Comparison of ENCODE assay signal across 7 mouse cellular contexts in the genomic region with DNA sequence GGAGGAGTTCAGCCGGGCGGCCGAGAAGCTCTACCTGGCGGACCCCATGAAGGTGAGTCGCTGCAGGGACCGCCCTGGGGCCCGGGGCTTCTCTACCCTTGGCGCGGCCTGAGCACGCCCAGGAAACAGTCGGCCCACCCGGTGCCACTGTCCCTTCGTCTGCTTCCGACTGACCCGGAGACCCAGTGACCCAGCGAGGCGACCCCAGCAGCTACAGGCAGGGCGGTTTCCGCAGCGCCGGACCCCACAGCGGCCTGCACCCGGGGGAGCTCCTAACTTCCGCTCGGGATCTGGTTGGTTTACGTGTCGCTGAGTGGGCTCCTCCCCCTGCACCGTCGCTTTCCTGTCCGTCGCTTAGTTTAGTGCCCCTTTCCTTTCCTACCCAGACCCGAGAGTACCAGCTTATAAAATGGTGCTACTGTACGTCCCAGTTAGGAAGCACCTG. TPM values are rescaled to one million over a fixed set of nuclear protein-coding genes. Genes with fewer than 3 reads are reported as not detected.
DNase-seq lines count a peak whose midpoint lies in the region; ATAC-seq lines count a peak whose summit lies in the region.

No protein-coding gene starts in this region.

- peak overlapping the region; percentile 95 for H3K4me3 ChIP-seq in intestine, embryonic 15.5 days (replicated peaks)
- H3K4me3 ChIP-seq in midbrain, embryonic 11.5 days (ENCODE audit: low read depth, low read length): peak overlapping the region; percentile 70

- peak overlapping the region; percentile 90 for H3K9ac ChIP-seq in intestine, embryonic 15.5 days
- H3K9ac ChIP-seq in midbrain, embryonic 11.5 days (ENCODE audit: low read length): peak overlapping the region; percentile 66

- peaks cover 10% of the 10 kb centered on the region; the same call in 1 of the 2 replicates for H3K36me3 ChIP-seq in intestine, embryonic 15.5 days
- H3K36me3 ChIP-seq in midbrain, embryonic 11.5 days (ENCODE audit: control insufficient read depth, insufficient read depth, low read length): no peaks in the 10 kb centered on the region

- H3K9me3 ChIP-seq in intestine, embryonic 15.5 days: no peaks in the 10 kb centered on the region
- H3K9me3 ChIP-seq in midbrain, embryonic 11.5 days (ENCODE audit: control insufficient read depth, low read length): no peaks in the 10 kb centered on the region

- H3K4me1 ChIP-seq in intestine, embryonic 15.5 days (replicated peaks): peaks cover 9% of the 10 kb centered on the region; the same call in 1 of the 2 replicates
- H3K4me1 ChIP-seq in midbrain, embryonic 11.5 days (ENCODE audit: control insufficient read depth, insufficient read depth, low read length): peaks cover 10% of the 10 kb centered on the region

- under 1% methylated on average over 33 of the region's 33 CpGs for WGBS in intestine, embryonic 15.5 days
- WGBS in midbrain, embryonic 11.5 days: under 1% methylated on average over 31 of the region's 33 CpGs

- ATAC-seq in intestine, embryonic 15.5 days: peak; percentile 97
- ATAC-seq in midbrain, embryonic 11.5 days (ENCODE audit: low FRiP score): peak; percentile 93

- intact Hi-C loops in gastrocnemius, postnatal 14 days (cut with DNase I; ENCODE audit: low total_unique reads): loop anchor here (10.0 kb wide), 1 partner anchor 410 kb away; no protein-coding TSS in a partner anchor
- intact Hi-C loops in left cerebral cortex, postnatal 4 days (cut with DNase I): loop anchor here (10.0 kb wide), 1 partner anchor 410 kb away; no protein-coding TSS in a partner anchor

- peak overlapping the region; percentile 50 for H3K4me2 ChIP-seq in intestine, embryonic 15.5 days (replicated peaks)
- H3K4me2 ChIP-seq in midbrain, embryonic 11.5 days: peak overlapping the region; percentile 62

- H3K27me3 ChIP-seq in intestine, embryonic 15.5 days (replicated peaks): no peaks in the 10 kb centered on the region
- no peaks in the 10 kb centered on the region for H3K27me3 ChIP-seq in midbrain, embryonic 11.5 days (ENCODE audit: control insufficient read depth, insufficient read depth, low read length)

- DNase-seq in adrenal gland, adult 8-10 months: peak; percentile 83
- DNase-seq in embryo, embryonic 10.5 days (ENCODE audit: low spot score): peak; percentile 92
- DNase-seq in gastrocnemius, postnatal 14 days: peak; percentile 87
- DNase-seq in left cerebral cortex, postnatal 4 days: peak; percentile 89
- DNase-seq in midbrain, embryonic 11.5 days (ENCODE audit: low spot score, missing footprints): peak; percentile 95
- peak; percentile 81 for DNase-seq in right cerebral cortex, postnatal 4 days

- H3K27ac ChIP-seq in intestine, embryonic 15.5 days: peak overlapping the region; percentile 86
- H3K27ac ChIP-seq in midbrain, embryonic 11.5 days (ENCODE audit: low read depth, low read length): no peak overlapping the region

RNA-seq across cellular contexts. Expression of a gene that starts 0.4 kb away (rescaled TPM):
- total RNA-seq in adrenal gland, adult 8-10 months (2022): 10 to 100 TPM; 53.2 to 85.2 (median 69.2) TPM
- 10 to 100 TPM; 36.2 to 39.1 TPM for total RNA-seq in gastrocnemius, postnatal 14 days (2021)
- polyA plus RNA-seq in intestine, embryonic 15.5 days (2015; fragmentation: Nextera tagmentation; extraction: Ambion mirVana): 144 and 173 TPM in 2 replicates
- 10 to 100 TPM; 46.2 to 46.6 TPM for total RNA-seq in left cerebral cortex, postnatal 4 days (2021)
- 158 and 189 TPM in 2 replicates for polyA plus RNA-seq in midbrain, embryonic 11.5 days (2014; fragmentation: Nextera tagmentation; extraction: Ambion mirVana)

RNA-seq across cellular contexts. Expression of a gene that starts 39.3 kb away (rescaled TPM):
- total RNA-seq in adrenal gland, adult 8-10 months (2022): not detected
- not detected for total RNA-seq in gastrocnemius, postnatal 14 days (2021)
- polyA plus RNA-seq in intestine, embryonic 15.5 days (2015; fragmentation: Nextera tagmentation; extraction: Ambion mirVana): not detected in 2 replicates
- total RNA-seq in left cerebral cortex, postnatal 4 days (2021): not detected
- not detected in 2 replicates for polyA plus RNA-seq in midbrain, embryonic 11.5 days (2014; fragmentation: Nextera tagmentation; extraction: Ambion mirVana)
